Mouse (Mus musculus): ENCODE data around the gene Nkx1-2. TPM values are rescaled to one million over a fixed set of nuclear protein-coding genes. Genes with fewer than 3 reads are reported as not detected.

The Nkx1-2 gene
- polyA plus RNA-seq (2012; rRNA removed): 0.17 and 0.19 TPM in 2 replicates

DNA sequence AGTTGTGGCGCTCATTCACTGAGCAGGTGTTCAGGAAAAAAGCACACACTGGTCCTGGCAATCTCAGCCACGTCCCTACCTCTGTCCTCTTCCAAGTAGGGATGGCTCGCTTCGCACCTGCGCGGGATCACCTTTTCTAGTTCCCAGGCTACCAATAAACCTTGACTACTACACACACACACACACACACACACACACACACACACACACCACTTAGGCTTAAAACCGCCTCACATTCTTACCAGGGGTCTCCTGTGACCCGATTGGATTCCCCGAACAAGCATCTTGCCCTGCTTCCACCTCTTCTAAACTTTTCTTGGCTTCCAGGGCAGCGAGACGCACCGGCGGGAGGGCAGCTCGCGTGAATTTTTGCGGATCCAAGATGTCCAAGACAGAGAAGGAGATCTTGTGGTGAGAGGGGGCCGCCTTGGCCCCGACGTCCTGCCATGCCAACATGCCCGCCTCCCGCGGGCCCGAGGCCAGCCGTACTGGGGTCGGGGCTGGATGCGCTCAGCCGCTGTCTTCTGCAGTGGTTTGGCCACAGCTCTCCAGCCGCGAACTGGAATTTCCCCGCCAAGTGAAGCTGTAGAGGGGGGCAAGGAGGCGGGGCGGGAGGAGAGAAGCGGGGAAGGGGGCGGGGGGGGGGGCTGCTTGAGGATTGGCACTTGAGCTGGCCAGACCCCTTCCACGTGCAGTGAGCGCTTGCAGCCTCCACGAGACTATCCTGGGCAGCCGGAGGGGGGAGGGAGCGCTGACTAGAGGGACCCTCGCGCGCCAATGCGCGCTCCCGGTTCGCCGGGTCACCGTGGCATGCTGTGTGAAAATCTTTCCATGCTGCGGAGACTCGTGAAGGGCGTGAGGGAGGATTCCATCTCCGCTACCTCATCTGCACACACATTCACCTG lies at the start of gene Nkx1-2:
Gene Nkx1-2 (minus strand): TSS at position 567 of the 905 bp plus-strand sequence.

DNA sequence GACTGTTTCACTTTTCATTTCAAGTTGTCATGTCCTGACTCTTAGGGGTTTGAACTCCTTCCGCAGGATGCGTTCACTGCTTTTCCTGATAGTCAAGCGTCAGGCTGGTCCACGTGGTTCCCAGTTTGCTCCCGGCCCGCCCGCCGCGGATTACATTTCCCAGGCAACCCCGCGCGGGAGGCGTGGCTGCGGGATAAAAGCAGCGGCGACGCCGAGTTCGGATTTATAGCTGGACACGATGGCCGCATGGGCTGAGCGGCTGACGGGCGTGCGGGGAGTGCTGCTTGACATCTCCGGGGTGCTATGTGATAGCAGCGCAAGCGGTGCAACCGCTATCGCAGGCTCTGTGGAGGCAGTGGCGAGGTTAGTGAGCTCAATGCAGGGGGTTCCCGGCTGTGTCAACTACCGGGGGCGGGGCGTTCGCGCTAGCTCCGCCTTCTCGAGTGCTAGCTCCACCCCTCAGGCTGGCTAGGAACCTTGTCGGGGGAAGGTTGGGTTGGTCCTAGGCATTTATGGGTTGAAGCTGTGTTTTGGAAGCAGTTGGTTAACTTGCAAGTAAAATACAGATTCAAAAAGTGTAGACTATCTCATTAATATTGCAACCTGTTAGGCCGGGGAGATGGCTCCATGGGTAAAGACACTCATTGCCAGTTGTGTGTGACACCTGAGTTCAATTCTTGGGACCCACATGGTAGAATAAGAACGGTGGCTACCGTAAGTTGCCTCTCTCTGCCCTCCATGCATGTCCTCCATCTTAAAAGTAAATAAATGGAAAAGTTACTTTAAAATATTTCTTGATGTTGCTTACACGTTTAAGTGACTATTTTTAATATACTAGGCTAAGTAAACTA lies 11.3 kb upstream of the Nkx1-2 start, which contains the start of gene Lhpp:
Gene Lhpp (plus strand): TSS at position 171 of the 851 bp plus-strand sequence.

DNA sequence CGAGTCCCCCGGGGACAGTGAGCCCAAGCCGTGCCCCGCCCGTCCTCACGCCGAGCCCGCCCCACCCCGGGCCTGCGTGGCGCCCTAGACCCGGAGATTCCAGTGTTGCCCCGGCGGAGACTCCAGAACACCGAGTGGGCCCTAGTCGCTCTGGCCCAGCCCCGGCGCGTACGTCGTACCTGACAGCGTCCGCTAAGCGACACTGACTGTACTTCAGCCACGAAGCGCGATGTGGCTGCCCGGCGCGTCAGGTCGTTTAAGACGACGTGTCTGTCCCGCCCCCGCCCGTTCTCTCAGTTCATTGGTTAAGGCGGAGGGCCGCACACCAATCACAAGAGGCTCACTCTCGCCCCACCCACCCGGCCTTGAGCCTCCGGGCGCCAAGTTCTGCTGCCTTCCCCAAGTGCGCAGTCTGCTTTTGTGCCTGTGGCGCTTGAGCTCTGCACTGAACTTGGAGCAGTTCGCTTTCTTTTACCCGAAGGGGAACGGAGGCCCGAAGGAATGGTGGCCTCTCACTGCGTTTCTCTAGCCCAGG lies 23.3 kb downstream of the Nkx1-2 start, which contains the start of gene Oat:
Gene Oat (minus strand): TSS at position 283 of the 535 bp plus-strand sequence.

Other genes starting within 250 kb of the Nkx1-2 start
- gene Oat, start 23.2 kb downstream of the Nkx1-2 start, polyA plus RNA-seq (2012; rRNA removed): 74.7 and 85.4 TPM in 2 replicates
- gene Lhpp, start 11.0 kb upstream of the Nkx1-2 start, polyA plus RNA-seq (2012; rRNA removed): 50.8 and 53.3 TPM in 2 replicates
- 6.9 and 7.3 TPM in 2 replicates for gene Fam53b, start 214.2 kb upstream of the Nkx1-2 start, polyA plus RNA-seq (2012; rRNA removed)